Mouse (Mus musculus): ENCODE measurements around the gene Trex2. TPM values are rescaled to one million over a fixed set of nuclear protein-coding genes. Genes with fewer than 3 reads are reported as not detected.

Gene Trex2
- total and polyA plus RNA-seq, 3 experiments = not detected

DNA sequence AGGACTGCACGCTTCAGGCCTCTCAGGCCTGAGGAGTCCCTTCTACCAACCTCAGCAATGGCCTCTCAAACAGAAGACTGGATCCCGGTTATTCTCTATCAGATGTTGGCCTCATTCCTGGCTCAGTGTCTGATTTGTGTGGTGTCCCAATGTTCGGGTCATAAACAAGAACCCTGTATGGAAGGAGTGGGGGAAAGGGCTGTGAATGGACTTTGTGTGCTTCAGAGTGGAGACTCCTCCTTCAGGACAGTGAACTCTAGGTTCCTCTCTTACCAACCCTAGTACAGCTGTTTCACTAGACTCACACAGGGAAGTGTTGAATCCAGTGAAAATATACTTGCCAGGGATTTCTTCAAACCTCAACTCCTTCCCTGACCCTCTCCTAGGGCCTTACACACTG, 33.2 kb upstream of the Trex2 start:
- H3K27me3 ChIP-seq (ENCODE audit: control insufficient read depth in 1 of 2, insufficient read depth in 2 of 2, low read length in 2 of 2) = no peaks in the 10 kb centered on the region; a peak in 1 of 4 replicates
- TF ChIP-seq HCFC1 (IDR thresholded peaks at IDR 0.05; ENCODE audit: low read depth, low read length) (no peak), POLR2A (IDR thresholded peaks at IDR 0.05; ENCODE audit: control insufficient read depth in 1 of 2, insufficient read depth in 1 of 2, low read depth in 1 of 2, low read length in 2 of 2, poor library complexity in 1 of 2) (no peak), ETS1 (IDR thresholded peaks at IDR 0.05; ENCODE audit: low read depth, low read length) (no peak), SMC3 (IDR thresholded peaks at IDR 0.05; ENCODE audit: low read depth, low read length) (no peak), JUND (IDR thresholded peaks at IDR 0.05; ENCODE audit: low read depth, low read length) (no peak), TAL1 (IDR thresholded peaks at IDR 0.05; ENCODE audit: low read length) (no peak), ZKSCAN1 (IDR thresholded peaks at IDR 0.05; ENCODE audit: low read depth, low read length) (no peak), SIN3A (IDR thresholded peaks at IDR 0.05; ENCODE audit: low read length) (no peak), BHLHE40 (IDR thresholded peaks at IDR 0.05; ENCODE audit: borderline replicate concordance, low read depth, low read length) (no peak)

DNA sequence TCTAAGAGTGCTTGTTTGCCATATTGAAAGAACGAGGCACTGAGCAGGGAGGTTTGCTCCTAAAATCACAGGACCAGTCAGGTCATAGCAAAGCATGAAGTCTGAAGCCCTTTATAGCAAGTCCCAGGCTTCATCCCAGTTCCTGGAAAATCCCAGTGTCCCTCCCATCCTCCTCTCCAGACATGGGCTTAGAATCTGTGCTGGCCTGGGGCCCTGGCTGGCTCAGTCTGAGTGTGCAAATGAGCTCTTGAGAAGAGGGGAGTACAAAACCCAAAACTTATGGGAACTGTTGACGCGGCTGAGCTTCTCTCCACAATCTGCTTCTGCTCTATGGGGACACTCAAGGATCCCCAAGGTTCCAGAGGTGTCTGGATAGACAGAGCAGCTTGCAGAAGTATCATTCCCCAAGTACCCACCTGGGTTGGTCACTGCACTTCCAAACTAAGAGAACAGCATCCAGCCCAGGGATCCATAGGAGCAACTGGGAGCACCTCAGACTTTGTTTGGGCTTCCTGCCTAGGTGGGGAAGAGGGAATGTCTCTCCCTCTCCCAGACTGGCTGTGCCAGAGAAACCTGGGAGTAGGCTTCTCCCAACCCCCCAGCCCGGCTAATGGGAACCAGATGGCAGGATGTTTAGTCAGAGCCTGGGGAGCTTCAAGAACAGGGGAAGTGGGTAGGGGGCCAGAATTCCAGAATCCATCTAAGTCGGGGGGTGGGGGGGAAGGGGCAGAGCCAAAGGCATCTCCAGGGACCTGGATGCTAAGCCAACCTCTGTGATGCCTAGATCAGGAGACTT, 32.5 kb upstream of the Trex2 start:
- TF ChIP-seq BHLHE40 (IDR thresholded peaks at IDR 0.05; ENCODE audit: borderline replicate concordance, low read depth, low read length) (no peak), EP300 (IDR thresholded peaks at IDR 0.05; ENCODE audit: low read depth in 1 of 2, low read length in 2 of 2) (no peak), HCFC1 (IDR thresholded peaks at IDR 0.05; ENCODE audit: low read depth, low read length) (no peak), TAL1 (IDR thresholded peaks at IDR 0.05; ENCODE audit: low read length) (no peak), SIN3A (IDR thresholded peaks at IDR 0.05; ENCODE audit: low read length) (no peak), MAZ (IDR thresholded peaks at IDR 0.05; ENCODE audit: low read depth, low read length) (no peak), MEF2A (IDR thresholded peaks at IDR 0.05; ENCODE audit: extremely low read depth, insufficient replicate concordance, low read depth, low read length, poor library complexity, severe bottlenecking) (no peak), POLR2AphosphoS2 (IDR thresholded peaks at IDR 0.05; ENCODE audit: low read length) (no peak)
- Histone ChIP-seq H3K4me1 (ENCODE audit: control insufficient read depth in 1 of 2, insufficient read depth in 2 of 2, low read length in 2 of 2) (no peaks in the 10 kb centered on the region), H3K9me3 (replicated peaks; ENCODE audit: insufficient read depth, low read length) (no peaks in the 10 kb centered on the region), H3K9ac (ENCODE audit: control insufficient read depth, low read depth, low read length, poor library complexity, severe bottlenecking) (no peak overlapping the region), H3K4me3 (ENCODE audit: control insufficient read depth in 1 of 2, insufficient read depth in 1 of 2, low read depth in 2 of 2, low read length in 2 of 2) (no peak overlapping the region), H3K27ac (ENCODE audit: control insufficient read depth, low read depth, low read length) (no peak overlapping the region), H3K79me2 (ENCODE audit: control insufficient read depth, insufficient read depth, low read length, poor library complexity) (no peaks in the 10 kb centered on the region), H3K36me3 (ENCODE audit: control insufficient read depth in 1 of 2, insufficient read depth in 2 of 2, low read length in 2 of 2) (no peaks in the 10 kb centered on the region), H3K27me3 (ENCODE audit: control insufficient read depth in 1 of 2, insufficient read depth in 2 of 2, low read length in 2 of 2) (no peaks in the 10 kb centered on the region; a peak in 1 of 4 replicates)
- no peak for DNase-seq (ENCODE audit: low read depth, low spot score)

More for the DNA sequence above, 33.2 kb upstream of the Trex2 start:
- no peaks in the 10 kb centered on the region for H3K9me3 ChIP-seq (replicated peaks; ENCODE audit: insufficient read depth, low read length)
- no peaks in the 10 kb centered on the region for H3K36me3 ChIP-seq (ENCODE audit: control insufficient read depth in 1 of 2, insufficient read depth in 2 of 2, low read length in 2 of 2)
- no peaks in the 10 kb centered on the region for H3K79me2 ChIP-seq (ENCODE audit: control insufficient read depth, insufficient read depth, low read length, poor library complexity)
- no peak overlapping the region for H3K4me3 ChIP-seq (ENCODE audit: control insufficient read depth in 1 of 2, insufficient read depth in 1 of 2, low read depth in 2 of 2, low read length in 2 of 2)
- no peak for DNase-seq (ENCODE audit: low read depth, low spot score)
- H3K27ac ChIP-seq (ENCODE audit: control insufficient read depth, low read depth, low read length) = no peak overlapping the region
- H3K4me1 ChIP-seq (ENCODE audit: control insufficient read depth in 1 of 2, insufficient read depth in 2 of 2, low read length in 2 of 2) = no peaks in the 10 kb centered on the region
- H3K9ac ChIP-seq (ENCODE audit: control insufficient read depth, low read depth, low read length, poor library complexity, severe bottlenecking) = no peak overlapping the region
